Mouse (Mus musculus): ENCODE data around the gene Ptpn1.

Ptpn1 gene

GRCm38 (mm10) chr2:167969851-167970541, 38.1 kb downstream of the Ptpn1 start:
- DNase-seq (ENCODE audit: low read depth, low spot score) = no peak

DNA sequence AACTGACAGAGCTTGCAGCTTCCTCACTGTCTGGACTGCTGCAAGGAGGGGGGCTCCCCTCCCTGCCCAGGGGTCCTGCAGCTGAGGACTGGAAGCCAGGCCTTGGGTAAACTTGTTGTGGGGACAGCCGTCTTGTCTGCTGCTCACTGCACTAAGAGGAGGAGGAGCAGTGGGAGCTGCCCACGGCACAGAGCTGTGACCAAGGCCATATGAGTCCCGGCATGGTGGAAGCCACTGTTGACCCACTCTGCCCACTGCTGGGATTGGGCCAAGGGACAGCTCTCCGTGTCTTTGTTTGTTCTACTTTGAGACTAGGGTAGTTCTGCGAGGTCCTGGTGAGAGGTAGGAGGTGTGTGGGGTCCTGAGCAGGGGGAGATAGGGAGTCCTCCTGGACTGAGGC, 40.3 kb downstream of the Ptpn1 start:
- no peak for DNase-seq (ENCODE audit: low read depth, low spot score)

DNA sequence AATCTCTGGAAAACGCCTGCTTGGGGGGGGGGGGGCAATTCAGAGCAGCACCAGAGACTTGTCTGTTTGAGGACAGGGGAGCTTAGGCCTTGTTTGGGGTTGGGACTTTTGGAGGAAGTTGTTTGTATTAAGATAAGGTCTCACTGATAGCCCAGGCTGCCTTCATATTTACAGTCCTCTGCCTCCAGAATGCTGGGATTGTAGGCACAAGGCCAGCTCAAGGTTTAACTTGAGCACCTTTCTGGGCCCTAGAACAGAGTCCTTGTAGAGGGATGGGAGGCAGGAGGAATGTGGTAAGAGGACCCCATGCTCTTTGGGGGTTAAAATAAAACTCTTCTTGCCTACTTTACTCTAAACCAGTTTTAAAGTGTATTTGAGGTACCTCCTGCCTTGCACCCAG, 41.0 kb downstream of the Ptpn1 start:
- no peak for DNase-seq (ENCODE audit: low read depth, low spot score)

- no peak for DNase-seq (ENCODE audit: low read depth, low spot score)
These were observed 43.9 kb downstream of the Ptpn1 start for GRCm38 (mm10) chr2:167975746-167976145.

DNA sequence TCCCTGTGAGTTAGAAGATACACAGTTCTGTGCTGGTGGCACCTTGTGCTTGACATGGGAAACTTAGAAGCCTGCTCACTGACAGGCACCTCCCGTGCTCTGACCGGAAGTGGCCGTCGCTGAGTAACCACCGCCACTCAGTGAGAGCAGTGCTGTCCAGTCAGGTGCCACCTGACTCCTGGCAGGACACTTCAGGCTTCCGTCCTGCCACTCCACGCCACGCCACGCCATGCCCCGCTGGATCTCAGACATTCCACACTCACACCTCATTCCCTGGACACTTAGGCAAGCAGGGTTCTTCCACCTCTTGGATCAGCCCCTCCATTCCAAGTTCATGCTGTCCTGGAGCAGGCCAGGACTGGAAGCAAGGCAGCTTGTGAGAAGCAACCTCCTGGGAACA, 46.4 kb downstream of the Ptpn1 start:
- no peak for DNase-seq (ENCODE audit: low read depth, low spot score)

- DNase-seq (ENCODE audit: low read depth, low spot score) = no peak
These were observed 48.5 kb downstream of the Ptpn1 start for GRCm38 (mm10) chr2:167980391-167980790.

GRCm38 (mm10) chr2:167982646-167983045, 50.8 kb downstream of the Ptpn1 start:
- DNase-seq (ENCODE audit: low read depth, low spot score) = no peak

DNA sequence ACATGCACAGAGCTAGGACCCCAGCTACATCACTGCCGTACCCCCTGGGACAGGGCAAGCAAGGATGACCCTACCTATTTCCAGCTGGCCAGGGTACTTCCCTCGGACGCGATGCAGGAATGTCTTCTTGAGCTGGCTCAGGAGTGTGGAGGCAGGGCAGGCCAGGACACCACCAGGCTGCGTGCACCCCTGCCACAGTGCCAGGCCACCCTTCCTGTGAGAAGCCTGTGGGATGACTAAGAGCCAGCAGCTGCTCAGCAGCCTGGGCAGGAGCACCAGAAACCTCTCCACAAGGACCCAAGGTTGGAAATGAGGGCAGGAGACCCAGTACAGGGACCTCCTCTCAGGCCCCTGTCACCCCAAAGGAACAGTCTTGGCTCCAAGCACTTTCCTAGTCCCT, 52.5 kb downstream of the Ptpn1 start:
- no peak for DNase-seq (ENCODE audit: low read depth, low spot score)

- DNase-seq (ENCODE audit: low read depth, low spot score) = no peak
These were observed 53.1 kb downstream of the Ptpn1 start for GRCm38 (mm10) chr2:167984946-167985345.

DNA sequence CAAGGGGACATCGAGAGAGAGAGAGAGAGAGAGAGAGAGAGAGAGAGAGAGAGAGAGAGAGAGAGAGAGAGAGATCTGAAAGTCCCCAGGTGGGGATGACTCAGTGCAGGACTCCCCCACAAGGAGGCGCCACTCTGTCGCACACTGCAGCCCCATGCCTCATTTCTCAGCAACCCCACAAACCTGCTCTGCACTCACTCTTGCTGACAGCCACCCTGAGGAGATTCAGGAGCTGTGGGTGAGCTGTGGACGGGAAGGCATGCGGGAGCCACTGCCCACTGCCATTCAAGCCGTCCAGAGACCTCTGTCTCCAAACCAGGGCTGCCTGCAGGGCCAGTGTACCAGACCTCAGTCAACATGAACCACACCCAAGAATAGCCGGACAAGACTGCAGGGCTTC, 54.9 kb downstream of the Ptpn1 start:
- DNase-seq (ENCODE audit: low read depth, low spot score) = no peak

GRCm38 (mm10) chr2:167987640-167988039, 55.8 kb downstream of the Ptpn1 start:
- DNase-seq (ENCODE audit: low read depth, low spot score) = no peak

GRCm38 (mm10) chr2:167989310-167989709, 57.5 kb downstream of the Ptpn1 start:
- no peak for DNase-seq (ENCODE audit: low read depth, low spot score)

GRCm38 (mm10) chr2:167993260-167993659, 61.4 kb downstream of the Ptpn1 start:
- no peak for DNase-seq (ENCODE audit: low read depth, low spot score)

DNA sequence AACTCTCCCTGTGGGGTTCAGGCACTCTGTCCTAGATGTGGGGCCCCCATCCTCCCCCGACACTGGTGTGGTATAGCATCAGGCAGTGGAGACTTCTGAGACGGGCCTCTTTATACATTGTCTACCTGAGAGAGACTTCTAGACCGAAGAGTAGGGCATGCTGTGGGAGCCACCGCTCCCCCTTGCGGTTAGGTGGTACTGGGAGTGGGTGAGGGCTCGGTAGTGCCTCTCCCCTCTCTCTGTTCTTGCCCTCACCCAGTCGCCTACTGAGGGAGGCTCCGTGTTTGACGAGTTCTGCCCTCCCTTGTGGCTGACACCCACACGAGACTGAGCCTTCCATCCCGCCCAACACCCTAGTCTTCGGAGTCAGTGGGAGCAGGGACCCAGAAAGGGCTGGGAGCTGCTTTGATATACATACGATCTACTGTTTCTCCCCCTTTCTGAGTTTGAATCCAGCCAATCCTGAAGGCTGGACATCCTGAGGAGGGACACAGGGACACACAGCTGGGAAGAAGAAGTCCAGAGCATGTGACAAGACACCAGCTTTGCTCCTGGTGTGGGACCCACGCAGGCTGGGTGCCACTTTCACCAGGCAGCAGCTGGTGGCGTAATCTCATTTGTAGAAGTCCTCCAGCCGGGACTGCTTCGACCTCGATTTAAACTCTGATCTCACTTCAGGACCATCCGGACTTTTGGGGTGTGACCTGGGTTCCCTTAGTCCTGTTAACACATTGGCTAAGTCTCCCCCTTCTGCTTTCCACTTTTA, 64.2 kb downstream of the Ptpn1 start:
- no peak for DNase-seq (ENCODE audit: low read depth, low spot score)

DNA sequence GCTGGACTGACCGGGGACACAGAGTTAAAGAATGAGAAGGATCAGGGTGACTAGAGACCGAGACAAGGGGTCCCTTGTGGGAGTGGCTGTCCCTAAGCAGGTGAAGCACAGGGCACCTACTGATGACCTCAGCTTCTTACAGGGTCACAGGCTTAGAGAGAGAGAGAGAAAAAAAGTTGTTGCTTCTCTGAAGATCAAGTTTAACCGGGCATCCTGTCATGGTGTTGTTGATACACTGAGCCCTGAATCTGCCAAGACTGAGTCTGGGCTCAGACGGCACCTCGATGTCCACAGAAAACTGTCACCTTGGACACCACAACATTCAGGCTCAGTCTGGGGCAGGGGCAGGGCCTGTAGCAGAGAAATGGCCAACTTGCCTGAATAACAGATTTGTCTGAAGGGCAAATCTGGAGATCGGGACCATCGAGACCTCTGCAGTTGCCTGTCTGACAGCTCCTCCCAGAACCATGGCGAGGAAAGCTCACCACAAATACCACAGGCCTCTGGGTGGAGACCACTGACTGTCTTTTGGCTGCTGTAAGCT, 64.9 kb downstream of the Ptpn1 start:
- DNase-seq (ENCODE audit: low read depth, low spot score) = no peak

DNA sequence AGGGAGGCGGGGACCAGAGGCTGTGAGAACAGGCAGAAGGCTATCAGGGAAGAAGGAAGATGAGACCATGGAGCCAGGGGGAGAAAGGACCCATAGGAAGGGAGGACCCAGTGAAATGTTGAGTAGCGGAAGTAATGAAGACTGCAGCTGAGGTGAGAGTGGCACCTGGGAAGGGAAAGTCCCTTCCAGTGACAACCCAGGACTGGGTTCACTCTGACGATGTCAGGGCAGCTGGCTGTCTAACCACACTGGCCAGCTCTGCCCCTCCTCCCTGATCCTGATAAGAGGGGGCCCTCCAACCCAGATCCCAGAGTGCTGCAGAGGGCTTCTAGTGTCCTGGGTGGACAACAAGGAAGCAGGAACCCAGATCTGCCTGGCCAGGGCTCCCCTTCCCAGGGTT, 65.7 kb downstream of the Ptpn1 start:
- no peak for DNase-seq (ENCODE audit: low read depth, low spot score)

DNA sequence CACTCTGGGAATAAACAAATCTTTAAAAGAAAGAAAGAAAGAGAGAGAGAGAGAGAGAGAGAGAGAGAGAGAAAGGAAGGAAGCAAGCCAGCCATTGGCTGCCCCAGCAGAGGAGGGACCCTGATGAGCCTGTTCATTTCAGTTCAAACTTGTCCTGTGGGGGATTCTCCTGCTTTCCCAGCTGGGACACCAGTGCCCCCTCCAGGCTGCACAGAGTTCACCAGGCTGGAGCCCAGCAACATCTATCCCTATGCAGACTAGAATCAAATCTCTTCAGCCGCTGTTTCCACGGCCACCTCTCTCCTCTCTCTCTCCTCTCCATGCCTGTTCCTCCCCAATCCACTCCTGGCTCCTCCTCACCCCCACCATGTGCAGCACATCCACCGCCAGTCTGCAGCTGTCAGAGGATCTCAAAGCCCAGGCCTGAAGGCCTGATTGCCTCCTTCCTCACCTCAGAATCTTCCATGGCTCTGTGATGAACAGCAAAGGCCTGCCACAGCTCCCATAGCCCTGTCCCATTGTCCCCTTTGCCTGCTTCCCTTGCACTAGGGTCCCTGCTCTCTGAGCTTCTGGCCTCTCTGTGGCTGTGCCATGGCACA, 67.4 kb downstream of the Ptpn1 start:
- DNase-seq (ENCODE audit: low read depth, low spot score) = no peak

DNA sequence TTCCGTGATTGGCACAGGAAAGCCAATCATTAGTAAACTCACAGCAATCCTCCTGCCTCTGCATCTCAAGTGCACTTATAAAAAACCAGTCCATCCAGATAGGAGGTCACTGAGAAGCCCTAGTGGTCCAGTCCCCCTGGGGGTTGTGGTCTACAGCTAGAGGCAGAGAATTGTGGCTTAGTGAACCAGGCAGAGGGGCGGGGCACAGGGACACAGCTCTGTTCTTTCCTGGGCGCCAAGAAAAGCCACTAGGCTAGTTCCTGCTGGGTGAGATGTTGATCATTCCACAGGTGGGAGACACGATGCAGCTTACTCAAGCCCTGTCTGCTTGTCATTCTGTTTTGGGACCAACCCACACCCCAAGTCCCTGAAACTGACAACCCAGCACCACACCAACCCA, 70.3 kb downstream of the Ptpn1 start:
- DNase-seq (ENCODE audit: low read depth, low spot score) = no peak

- DNase-seq (ENCODE audit: low read depth, low spot score) = no peak
These were observed 71.0 kb downstream of the Ptpn1 start for GRCm38 (mm10) chr2:168002884-168003283.

- no peak for DNase-seq (ENCODE audit: low read depth, low spot score)
These were observed 71.6 kb downstream of the Ptpn1 start for GRCm38 (mm10) chr2:168003431-168003830.

GRCm38 (mm10) chr2:168004369-168004768, 72.5 kb downstream of the Ptpn1 start:
- no peak for DNase-seq (ENCODE audit: low read depth, low spot score)

DNA sequence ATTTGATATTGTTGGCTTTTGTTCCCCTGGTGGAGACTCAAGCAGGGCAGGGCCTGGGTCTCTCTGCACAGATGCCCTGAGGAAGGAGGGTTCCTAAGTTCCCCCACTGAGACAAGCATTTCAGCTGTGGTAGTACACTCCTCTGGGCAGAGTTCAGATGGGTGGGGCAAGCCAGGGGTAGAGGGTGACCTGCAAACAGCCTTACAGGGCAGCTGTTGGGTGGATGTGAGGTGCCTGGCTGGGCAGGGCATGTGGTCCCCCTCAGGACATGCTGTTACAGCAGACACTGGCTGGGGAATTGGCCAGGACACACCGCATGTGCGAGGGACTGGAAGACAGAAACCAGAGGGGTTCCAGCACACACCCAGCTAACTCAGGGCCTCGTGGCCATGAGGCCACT, 73.1 kb downstream of the Ptpn1 start:
- DNase-seq (ENCODE audit: low read depth, low spot score) = no peak

- no peak for DNase-seq (ENCODE audit: low read depth, low spot score)
These were observed 73.8 kb downstream of the Ptpn1 start for GRCm38 (mm10) chr2:168005616-168006015.

All from brain, embryonic 18.5 days (tissue).